Mouse (Mus musculus): Measurements from ENCODE around the gene Hist1h2ab. TPM values are rescaled to one million over a fixed set of nuclear protein-coding genes. Genes with fewer than 3 reads are reported as not detected.

Gene Hist1h2ab
- total RNA-seq, 1 experiment = 2,399 TPM

GRCm38 (mm10) chr13:23725213-23725612 lies 25.7 kb upstream of the Hist1h2ab start:
- no peak overlapping the region for H3K4me3 ChIP-seq (ENCODE audit: insufficient read depth in 1 of 2, low read depth in 1 of 2, low read length in 2 of 2, poor library complexity in 1 of 2, severe bottlenecking in 1 of 2)
- in situ Hi-C loops (cut with MboI; ENCODE audit: low sequenced_read_pairs in 2 of 2, unreplicated experiment in 2 of 2) = no loop called here
- H3K4me1 ChIP-seq (ENCODE audit: control insufficient read depth in 2 of 2, insufficient read depth in 2 of 2, low read length in 2 of 2, poor library complexity in 1 of 2) = no peaks in the 10 kb centered on the region
- H3K36me3 ChIP-seq (ENCODE audit: control insufficient read depth, insufficient read depth, low read length, poor library complexity, severe bottlenecking) = no peaks in the 10 kb centered on the region
- no peak overlapping the region for H3K27ac ChIP-seq (ENCODE audit: insufficient read depth, low read depth, low read length, poor library complexity, severe bottlenecking)
- TF ChIP-seq HCFC1 (IDR thresholded peaks at IDR 0.05; ENCODE audit: borderline replicate concordance, insufficient read depth, low read length) = no peak
- no peak for TF ChIP-seq ZC3H11A (IDR thresholded peaks at IDR 0.05; ENCODE audit: borderline replicate concordance, low read depth, low read length)
- no peak for TF ChIP-seq ZNF384 (IDR thresholded peaks at IDR 0.05; ENCODE audit: low read depth, low read length)
- TF ChIP-seq MAFK (IDR thresholded peaks at IDR 0.05; ENCODE audit: insufficient read depth, low read depth, low read length) = no peak
- no peak for TF ChIP-seq CHD2 (IDR thresholded peaks at IDR 0.05; ENCODE audit: low read depth, low read length)
- H3K9ac ChIP-seq (ENCODE audit: insufficient read depth, low read depth, low read length, poor library complexity, severe bottlenecking) = no peak overlapping the region
- no peaks in the 10 kb centered on the region for H3K9me3 ChIP-seq (ENCODE audit: control insufficient read depth, insufficient read depth, low read depth, low read length)
- DNase-seq (ENCODE audit: low read depth, low spot score) = no peak

- no peaks in the 10 kb centered on the region for H3K36me3 ChIP-seq (ENCODE audit: control insufficient read depth, insufficient read depth, low read length, poor library complexity, severe bottlenecking)
- H3K9ac ChIP-seq (ENCODE audit: insufficient read depth, low read depth, low read length, poor library complexity, severe bottlenecking) = no peak overlapping the region
- H3K4me3 ChIP-seq (ENCODE audit: insufficient read depth in 1 of 2, low read depth in 1 of 2, low read length in 2 of 2, poor library complexity in 1 of 2, severe bottlenecking in 1 of 2) = no peak overlapping the region
- no peak overlapping the region for H3K27ac ChIP-seq (ENCODE audit: insufficient read depth, low read depth, low read length, poor library complexity, severe bottlenecking)
- no peaks in the 10 kb centered on the region for H3K9me3 ChIP-seq (ENCODE audit: control insufficient read depth, insufficient read depth, low read depth, low read length)
- no peak for DNase-seq (ENCODE audit: low read depth, low spot score)
- H3K4me1 ChIP-seq (ENCODE audit: control insufficient read depth in 2 of 2, insufficient read depth in 2 of 2, low read length in 2 of 2, poor library complexity in 1 of 2) = 0 out of 4 replicates have a peak, but pooled peaks cover 0 to 2% of the 10 kb centered on the region in 2 experiments
- TF ChIP-seq MAFK (IDR thresholded peaks at IDR 0.05; ENCODE audit: insufficient read depth, low read depth, low read length) = no peak
- TF ChIP-seq CHD2 (IDR thresholded peaks at IDR 0.05; ENCODE audit: low read depth, low read length) = no peak
- TF ChIP-seq ZNF384 (IDR thresholded peaks at IDR 0.05; ENCODE audit: low read depth, low read length) = no peak
- TF ChIP-seq HCFC1 (IDR thresholded peaks at IDR 0.05; ENCODE audit: borderline replicate concordance, insufficient read depth, low read length) = no peak
- no peak for TF ChIP-seq ZC3H11A (IDR thresholded peaks at IDR 0.05; ENCODE audit: borderline replicate concordance, low read depth, low read length)
- in situ Hi-C loops (cut with MboI; ENCODE audit: low sequenced_read_pairs in 2 of 2, unreplicated experiment in 2 of 2) = no loop called here
These were observed 22.3 kb upstream of the Hist1h2ab start for GRCm38 (mm10) chr13:23728472-23729191.

- Histone ChIP-seq H3K4me3 (ENCODE audit: insufficient read depth in 1 of 2, low read depth in 1 of 2, low read length in 2 of 2, poor library complexity in 1 of 2, severe bottlenecking in 1 of 2) (no peak overlapping the region), H3K27ac (ENCODE audit: insufficient read depth, low read depth, low read length, poor library complexity, severe bottlenecking) (no peak overlapping the region), H3K9ac (ENCODE audit: insufficient read depth, low read depth, low read length, poor library complexity, severe bottlenecking) (no peak overlapping the region), H3K9me3 (ENCODE audit: control insufficient read depth, insufficient read depth, low read depth, low read length) (no peaks in the 10 kb centered on the region), H3K36me3 (ENCODE audit: control insufficient read depth, insufficient read depth, low read length, poor library complexity, severe bottlenecking) (no peaks in the 10 kb centered on the region), H3K4me1 (ENCODE audit: control insufficient read depth in 2 of 2, insufficient read depth in 2 of 2, low read length in 2 of 2, poor library complexity in 1 of 2) (0 out of 4 replicates have a peak, but pooled peaks cover 0 to 2% of the 10 kb centered on the region in 2 experiments)
- in situ Hi-C loops (cut with MboI; ENCODE audit: low sequenced_read_pairs in 2 of 2, unreplicated experiment in 2 of 2) = no loop called here
- TF ChIP-seq HCFC1 (IDR thresholded peaks at IDR 0.05; ENCODE audit: borderline replicate concordance, insufficient read depth, low read length) (no peak), ZNF384 (IDR thresholded peaks at IDR 0.05; ENCODE audit: low read depth, low read length) (no peak), ZC3H11A (IDR thresholded peaks at IDR 0.05; ENCODE audit: borderline replicate concordance, low read depth, low read length) (no peak), MAFK (IDR thresholded peaks at IDR 0.05; ENCODE audit: insufficient read depth, low read depth, low read length) (no peak), CHD2 (IDR thresholded peaks at IDR 0.05; ENCODE audit: low read depth, low read length) (no peak)
- no peak for DNase-seq (ENCODE audit: low read depth, low spot score)
These were observed 21.8 kb upstream of the Hist1h2ab start for GRCm38 (mm10) chr13:23729192-23729525.

GRCm38 (mm10) chr13:23729706-23730105 lies 21.2 kb upstream of the Hist1h2ab start:
- Histone ChIP-seq H3K9me3 (ENCODE audit: control insufficient read depth, insufficient read depth, low read depth, low read length) (no peaks in the 10 kb centered on the region), H3K4me3 (ENCODE audit: insufficient read depth in 1 of 2, low read depth in 1 of 2, low read length in 2 of 2, poor library complexity in 1 of 2, severe bottlenecking in 1 of 2) (no peak overlapping the region), H3K9ac (ENCODE audit: insufficient read depth, low read depth, low read length, poor library complexity, severe bottlenecking) (no peak overlapping the region), H3K36me3 (ENCODE audit: control insufficient read depth, insufficient read depth, low read length, poor library complexity, severe bottlenecking) (no peaks in the 10 kb centered on the region), H3K27ac (ENCODE audit: insufficient read depth, low read depth, low read length, poor library complexity, severe bottlenecking) (no peak overlapping the region), H3K4me1 (ENCODE audit: control insufficient read depth in 2 of 2, insufficient read depth in 2 of 2, low read length in 2 of 2, poor library complexity in 1 of 2) (0 out of 4 replicates have a peak, but pooled peaks cover 0 to 2% of the 10 kb centered on the region in 2 experiments)
- TF ChIP-seq HCFC1 (IDR thresholded peaks at IDR 0.05; ENCODE audit: borderline replicate concordance, insufficient read depth, low read length) (no peak), ZNF384 (IDR thresholded peaks at IDR 0.05; ENCODE audit: low read depth, low read length) (no peak), ZC3H11A (IDR thresholded peaks at IDR 0.05; ENCODE audit: borderline replicate concordance, low read depth, low read length) (no peak), MAFK (IDR thresholded peaks at IDR 0.05; ENCODE audit: insufficient read depth, low read depth, low read length) (no peak), CHD2 (IDR thresholded peaks at IDR 0.05; ENCODE audit: low read depth, low read length) (no peak)
- in situ Hi-C loops (cut with MboI; ENCODE audit: low sequenced_read_pairs in 2 of 2, unreplicated experiment in 2 of 2) = no loop called here
- DNase-seq (ENCODE audit: low read depth, low spot score) = no peak
